Mouse (Mus musculus) adrenal gland, postnatal 10 days (tissue): ENCODE data around the gene Scrn2. TPM values are rescaled to one million over a fixed set of nuclear protein-coding genes. Genes with fewer than 3 reads are reported as not detected.
A peak's percentile ranks its signal among the peaks of the same experiment; 100 is the strongest.

Experiments used
- DNase-seq: peaks from one replicate; pipeline ENCODE4 v3.0.0; 2021; ENCODE audit warnings: mixed read lengths
- microRNA-seq: library from miRNA; unstranded; fragments of <30 nt; microRNA quantifications from one replicate; pipeline ENCODE4 v1.2.0, GENCODE M21; 2021
- total RNA-seq, 2 experiments: library from RNA; stranded (reverse); gene quantifications; 2 replicates each; pipeline ENCODE4 v1.2.3; 2021

The Scrn2 gene
- total RNA-seq, 2 experiments from 2014 or later: 22.5 to 25.9 TPM

GRCm38 (mm10) chr11:97050216-97050943 is 20.6 kb downstream of the Scrn2 start, which contains the start of gene Osbpl7:
Osbpl7 (plus strand) TSS chr11:97050628.
- DNase-seq: peak; percentile 85

DNA sequence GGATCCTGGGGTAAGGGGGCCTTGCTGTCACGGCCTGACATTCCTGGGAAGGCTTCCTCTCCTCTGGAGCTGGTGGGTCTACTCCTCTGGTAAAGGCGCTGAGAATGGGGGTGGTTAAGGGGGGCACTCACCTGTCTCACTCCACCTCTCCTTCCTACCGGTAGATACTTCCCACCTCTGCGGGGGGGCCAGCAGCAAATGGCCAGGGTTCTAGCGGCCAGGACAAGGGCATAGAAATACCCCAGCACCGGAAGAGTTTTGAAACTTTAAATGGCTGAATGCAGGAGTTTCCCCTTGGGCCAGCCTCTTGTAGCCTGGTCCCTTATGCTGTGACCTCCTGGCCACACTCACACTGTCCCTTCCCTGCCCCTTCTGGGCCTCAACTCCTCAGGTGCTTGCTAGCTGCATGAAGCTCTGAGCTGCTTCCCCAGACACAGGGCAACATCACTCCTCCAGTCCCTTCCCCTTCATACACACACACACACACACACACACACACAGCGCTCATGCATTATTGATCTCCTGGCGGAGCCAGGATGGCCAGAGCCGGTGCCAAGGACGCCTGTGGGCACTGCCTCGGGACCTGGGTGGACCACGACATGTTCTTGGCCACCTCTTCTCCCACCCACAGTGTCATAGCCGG is 21.3 kb downstream of the Scrn2 start:
- peak; percentile 35 for DNase-seq

DNA sequence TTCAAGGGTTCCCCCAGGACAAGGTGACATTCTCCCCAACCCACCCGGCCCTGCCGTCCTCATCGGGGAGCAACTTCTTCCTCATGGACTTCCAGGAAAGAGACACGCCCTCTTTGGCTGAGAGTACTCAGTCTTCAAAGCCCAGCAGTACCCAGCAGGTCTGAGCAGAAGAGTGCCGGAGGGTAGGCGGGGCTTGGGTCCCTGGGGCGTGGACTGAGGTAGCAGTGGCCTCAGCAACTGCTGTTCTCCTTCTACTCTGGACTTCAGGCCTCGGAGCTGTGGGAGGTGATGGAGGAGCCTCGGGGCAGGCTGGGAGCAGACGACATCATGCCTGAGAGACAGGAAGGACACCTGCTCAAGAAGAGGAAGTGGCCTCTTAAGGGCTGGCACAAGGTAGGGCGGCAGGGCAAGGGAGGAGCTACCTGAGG is 22.5 kb downstream of the Scrn2 start:
- DNase-seq: peak; percentile 65

- DNase-seq: no peak
Measured at GRCm38 (mm10) chr11:97063274-97063920, 33.7 kb downstream of the Scrn2 start.

- no peak for DNase-seq
Measured at GRCm38 (mm10) chr11:97063921-97064295, 34.2 kb downstream of the Scrn2 start.

DNA sequence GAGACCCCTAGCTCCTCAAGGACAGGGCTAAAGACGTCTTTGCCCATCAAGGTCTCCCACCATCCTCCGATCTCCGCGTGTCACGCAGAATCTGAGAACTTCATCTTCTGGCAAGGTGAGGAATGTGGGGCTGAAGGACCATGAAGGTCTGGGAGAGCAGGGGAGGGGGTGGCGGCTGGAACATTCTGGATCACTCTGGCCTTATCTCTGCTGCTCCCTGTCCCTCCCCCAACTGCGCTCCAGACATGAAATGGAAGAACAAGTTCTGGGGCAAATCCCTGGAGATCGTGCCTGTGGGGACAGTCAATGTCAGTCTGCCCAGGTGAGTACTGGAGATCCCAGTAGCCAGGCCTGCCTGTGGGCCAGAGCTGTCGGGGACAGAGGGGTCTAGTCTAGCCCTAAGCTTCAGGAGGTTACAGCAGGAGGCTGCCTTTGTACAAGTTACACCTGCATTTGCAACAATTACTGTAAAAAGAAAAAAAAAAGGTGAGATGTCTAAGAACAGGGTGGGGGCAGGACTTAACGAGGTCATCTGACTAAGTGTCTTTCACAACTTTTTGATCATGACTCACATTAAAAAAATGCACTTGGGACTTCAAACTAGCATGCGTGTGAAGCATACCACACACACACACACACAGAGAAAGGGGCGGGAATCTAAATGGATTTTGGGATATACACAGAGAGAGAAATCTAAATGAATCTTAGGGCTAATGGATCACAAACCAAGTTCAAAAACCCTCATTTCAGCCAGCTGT is 36.0 kb downstream of the Scrn2 start:
- no peak for DNase-seq

DNA sequence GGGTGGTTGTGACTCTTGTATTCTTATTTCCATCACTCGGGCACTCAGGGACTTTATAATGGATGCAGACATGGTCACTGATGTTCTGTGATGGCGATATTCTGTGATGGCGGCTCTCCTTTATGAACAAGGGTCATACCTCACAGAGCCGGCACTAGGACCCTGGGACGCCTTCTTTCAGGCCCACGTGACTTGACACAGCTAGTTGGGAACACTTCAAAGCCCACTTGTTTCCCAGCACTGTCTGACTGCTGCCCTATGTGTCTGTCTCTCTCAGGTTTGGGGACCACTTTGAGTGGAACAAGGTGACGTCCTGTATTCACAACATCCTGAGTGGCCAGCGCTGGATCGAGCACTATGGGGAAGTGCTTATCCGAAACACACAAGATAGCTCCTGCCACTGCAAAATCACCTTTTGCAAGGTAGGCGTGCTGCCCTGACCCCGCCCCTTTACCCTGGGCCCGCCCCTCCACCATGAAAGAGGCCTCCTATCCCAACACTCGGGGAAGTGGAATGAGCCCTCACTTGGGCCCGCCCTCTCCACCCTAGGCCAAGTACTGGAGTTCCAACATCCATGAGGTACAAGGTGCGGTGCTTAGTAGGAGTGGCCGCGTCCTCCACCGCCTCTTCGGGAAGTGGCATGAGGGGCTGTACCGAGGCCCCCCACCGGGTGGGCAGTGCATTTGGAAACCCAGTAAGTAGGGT is 37.1 kb downstream of the Scrn2 start:
- no peak for DNase-seq

GRCm38 (mm10) chr11:97069333-97069732 is 39.6 kb downstream of the Scrn2 start:
- no peak for DNase-seq

DNA sequence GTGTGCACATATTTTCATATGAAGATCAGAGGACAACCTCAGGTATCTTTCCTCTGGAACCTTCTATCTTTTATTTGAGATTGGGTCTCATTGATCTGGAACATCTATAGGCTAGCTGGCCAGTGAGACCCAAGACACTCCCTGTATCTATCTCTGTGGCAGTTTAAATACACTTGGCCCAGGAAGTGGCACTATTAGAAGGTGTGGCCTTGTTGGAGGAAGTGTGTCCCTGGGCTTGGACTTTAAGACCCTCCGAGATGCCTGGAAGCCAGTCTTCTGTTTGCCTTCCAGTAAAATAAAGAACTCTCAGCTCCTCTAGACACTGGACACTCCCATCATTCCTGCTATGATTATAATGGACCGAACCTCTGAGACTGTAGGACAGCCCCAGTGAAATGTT is 40.0 kb downstream of the Scrn2 start:
- no peak for DNase-seq

DNA sequence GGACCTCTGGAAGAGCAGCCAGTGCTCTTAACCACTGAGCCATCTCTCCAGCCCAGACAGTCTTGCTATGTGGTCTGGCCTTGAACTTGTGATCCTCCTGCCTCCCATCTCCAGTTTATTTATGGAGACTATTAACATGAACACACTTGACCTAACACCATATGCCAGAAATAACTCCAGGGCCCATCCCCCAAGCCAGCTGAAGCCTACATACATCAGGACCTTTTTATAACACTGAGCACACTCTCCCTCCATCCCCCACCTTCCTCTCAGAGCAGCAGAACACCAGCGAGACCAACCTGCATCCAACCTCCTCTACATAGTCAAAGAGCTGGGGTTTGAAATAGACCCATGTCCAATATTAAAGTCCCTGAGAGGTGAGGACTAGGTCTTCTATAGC is 41.4 kb downstream of the Scrn2 start:
- DNase-seq: no peak

GRCm38 (mm10) chr11:97072533-97072932 is 42.8 kb downstream of the Scrn2 start:
- peak; percentile 55 for DNase-seq

- DNase-seq: no peak
Measured at GRCm38 (mm10) chr11:97074235-97074634, 44.5 kb downstream of the Scrn2 start.

DNA sequence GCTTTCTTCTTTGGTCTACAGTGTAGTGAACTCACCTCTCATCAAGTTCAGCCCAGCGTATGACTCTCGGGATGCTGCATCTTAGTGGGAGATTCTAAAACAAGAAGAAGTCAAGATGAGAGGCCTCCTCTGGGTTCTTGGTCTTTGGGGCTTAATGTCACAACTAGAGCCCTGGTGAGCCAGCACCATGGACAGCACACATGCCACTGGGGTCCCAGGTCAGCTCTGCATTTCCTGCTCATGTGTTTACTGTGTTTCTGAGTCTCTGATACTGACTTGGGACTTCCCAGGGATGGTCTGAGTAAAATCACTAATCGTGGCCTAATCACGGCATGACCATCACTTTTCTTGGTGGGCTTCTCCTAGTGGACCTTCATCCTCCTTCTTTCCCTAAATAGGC is 49.0 kb downstream of the Scrn2 start:
- DNase-seq: peak; percentile 42

DNA sequence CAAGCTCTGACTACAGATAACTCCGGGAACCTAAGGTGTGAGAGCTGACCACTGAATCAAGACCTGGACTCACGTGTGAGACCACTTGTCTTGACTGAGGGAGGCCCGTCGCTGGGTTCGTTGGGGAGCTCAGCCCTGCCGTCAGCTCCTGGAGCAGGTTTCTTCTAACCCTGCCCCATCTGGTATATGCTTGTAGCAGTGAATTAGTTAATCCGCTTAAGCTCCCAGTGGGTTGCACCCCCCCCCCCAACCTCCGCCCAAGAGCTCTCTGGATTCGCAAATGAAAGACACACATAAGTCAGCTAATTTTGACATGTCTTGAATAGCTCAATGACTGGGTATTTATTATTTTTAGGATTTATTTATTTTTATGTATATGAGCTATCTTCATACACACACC is 50.6 kb downstream of the Scrn2 start:
- no peak for DNase-seq

DNA sequence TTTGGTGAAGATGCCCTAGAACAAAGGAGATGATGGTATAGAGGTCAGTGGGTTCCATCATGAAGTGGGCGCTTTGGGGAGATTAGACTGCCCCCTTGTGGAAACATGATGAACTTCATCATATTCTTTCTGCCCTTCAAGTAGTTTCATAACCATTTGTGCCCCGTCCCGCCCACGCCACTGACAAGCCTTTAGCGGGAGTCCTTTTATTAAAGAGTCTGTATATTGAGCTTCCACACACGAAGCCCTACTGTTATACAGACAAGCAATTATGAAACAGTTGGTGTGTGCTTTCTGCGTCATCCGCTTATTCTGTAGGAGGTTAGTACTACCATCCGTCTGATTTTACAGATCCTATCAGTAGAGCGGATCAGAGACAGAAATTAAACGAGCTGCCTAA is 53.2 kb downstream of the Scrn2 start:
- peak; percentile 61 for DNase-seq

Small RNA genes lying within 50 kb of the gene (microRNA-seq; reads per million reads assigned to microRNA genes)
- gene Mir8103: not detected

Other genes with a start within 250 kb of the Scrn2 start
- 10 to 100 TPM; 64.9 to 73.1 TPM for gene Cbx1, start 240.8 kb upstream of the Scrn2 start, total RNA-seq
- 100 to 1,000 TPM; 300 to 307 TPM for gene Nfe2l1, start 200.0 kb upstream of the Scrn2 start, total RNA-seq
- 10 to 100 TPM; 45.5 to 50.3 TPM for gene Copz2, start 180.1 kb upstream of the Scrn2 start, total RNA-seq
- 10 to 100 TPM; 54.1 to 54.9 TPM for gene Cdk5rap3, start 113.4 kb upstream of the Scrn2 start, total RNA-seq
- gene Prr15l, start 101.8 kb upstream of the Scrn2 start, total RNA-seq: under 1 TPM; 0.24 to 0.66 TPM
- 10 to 100 TPM; 29.1 to 32.5 TPM for gene Pnpo, start 86.0 kb upstream of the Scrn2 start, total RNA-seq
- 10 to 100 TPM; 14.3 to 16.3 TPM for gene Sp2, start 47.0 kb upstream of the Scrn2 start, total RNA-seq
- under 1 TPM; 0.18 to 0.30 TPM for gene Sp6, start 16.5 kb upstream of the Scrn2 start, total RNA-seq
- 1 to 10 TPM; 1.0 to 1.1 TPM for gene Lrrc46, start 11.5 kb downstream of the Scrn2 start, total RNA-seq
- gene Mrpl10, start 11.6 kb downstream of the Scrn2 start, total RNA-seq: 100 to 1,000 TPM; 137 to 139 TPM
- 10 to 100 TPM; 10.2 to 13.2 TPM for gene Osbpl7, start 20.7 kb downstream of the Scrn2 start, total RNA-seq
- gene Tbx21, start 85.4 kb downstream of the Scrn2 start, total RNA-seq: under 1 TPM; 0.21 to 0.64 TPM
- 10 to 100 TPM; 20.9 to 25.4 TPM for gene Tbkbp1, start 121.6 kb downstream of the Scrn2 start, total RNA-seq
- 100 to 1,000 TPM; 109 to 115 TPM for gene Kpnb1, start 157.9 kb downstream of the Scrn2 start, total RNA-seq